ENCODE assay signal across 29 mouse cellular contexts in genomic region chr1:160986881-160987635, GRCm38 (mm10). TPM values are rescaled to one million over a fixed set of nuclear protein-coding genes. Genes with fewer than 3 reads are reported as not detected.
DNase-seq lines count a peak whose midpoint lies in the region; ATAC-seq and TF ChIP-seq lines count a peak whose summit lies in the region.
"Had no signal": no experiment of that assay in that cellular context is flagged by ENCODE, and none has a peak within 500 bp of the region (broad histone marks: within the 10 kb centered on the region; RNA-seq: fewer than 3 reads in every experiment).

No protein-coding gene starts in this region.

- no peaks in the 10 kb centered on the region for H3K36me3 ChIP-seq in kidney, adult 2 months (ENCODE audit: control insufficient read depth, insufficient read depth, low read length)
- no peaks in the 10 kb centered on the region for H3K36me3 ChIP-seq in kidney, embryonic 14.5 days (ENCODE audit: control insufficient read depth, insufficient read depth, low read length)
- no peaks in the 10 kb centered on the region for H3K36me3 ChIP-seq in ES-E14 (ENCODE audit: control insufficient read depth, insufficient read depth, low read length, poor library complexity, severe bottlenecking)
- no peaks in the 10 kb centered on the region for H3K36me3 ChIP-seq in liver, embryonic 15.5 days (replicated peaks)
- H3K36me3 ChIP-seq: embryonic facial prominence, embryonic 15.5 days; forebrain, embryonic 10.5 days; heart, embryonic 15.5 days; hindbrain, embryonic 15.5 days; intestine, embryonic 15.5 days; limb, embryonic 10.5 days; neural tube, embryonic 15.5 days had no signal

- TF ChIP-seq CTCF in kidney, adult 2 months (conservative IDR thresholded peaks at IDR 0.05; ENCODE audit: insufficient read depth, insufficient read length, low read depth, low read length) = no peak

- in situ Hi-C loops in ES-E14 (cut with MboI; ENCODE audit: low sequenced_read_pairs in 2 of 2, unreplicated experiment in 2 of 2) = no loop called here

- no peaks in the 10 kb centered on the region; the same call in 1 of the 2 replicates for H3K4me1 ChIP-seq in kidney, adult 2 months (ENCODE audit: control insufficient read depth, insufficient read depth, low read length)
- H3K4me1 ChIP-seq in kidney, embryonic 14.5 days (ENCODE audit: control insufficient read depth, insufficient read depth, low read length) = no peaks in the 10 kb centered on the region
- H3K4me1 ChIP-seq in ES-E14 (ENCODE audit: control insufficient read depth in 2 of 2, insufficient read depth in 2 of 2, low read length in 2 of 2, poor library complexity in 1 of 2) = no peaks in the 10 kb centered on the region
- H3K4me1 ChIP-seq in liver, embryonic 15.5 days (replicated peaks) = peaks cover 11% of the 10 kb centered on the region
- H3K4me1 ChIP-seq: embryonic facial prominence, embryonic 15.5 days; forebrain, embryonic 10.5 days; heart, embryonic 15.5 days; hindbrain, embryonic 15.5 days; intestine, embryonic 15.5 days; neural tube, embryonic 15.5 days had no signal

- no peak overlapping the region for H3K4me2 ChIP-seq in kidney, embryonic 14.5 days (replicated peaks; ENCODE audit: low read depth, low read length)
- H3K4me2 ChIP-seq in liver, embryonic 15.5 days = peak overlapping the region; percentile 44; the same call in 1 of the 2 replicates
- H3K4me2 ChIP-seq: embryonic facial prominence, embryonic 15.5 days; heart, embryonic 15.5 days; hindbrain, embryonic 15.5 days; intestine, embryonic 15.5 days; midbrain, embryonic 11.5 days; neural tube, embryonic 15.5 days had no signal

- ATAC-seq in kidney, embryonic 14.5 days (ENCODE audit: low FRiP score, low TSS enrichment) = no peak
- peak; percentile 84 for ATAC-seq in liver, embryonic 15.5 days (ENCODE audit: insufficient read depth)
- ATAC-seq: forebrain, embryonic 16.5 days; intestine, embryonic 15.5 days had no signal

- no peaks in the 10 kb centered on the region for H3K9me3 ChIP-seq in kidney, embryonic 14.5 days (ENCODE audit: control insufficient read depth, low read length)
- H3K9me3 ChIP-seq in ES-E14 (ENCODE audit: control insufficient read depth, insufficient read depth, low read depth, low read length) = no peaks in the 10 kb centered on the region
- no peaks in the 10 kb centered on the region for H3K9me3 ChIP-seq in liver, embryonic 15.5 days (replicated peaks)
- H3K9me3 ChIP-seq: embryonic facial prominence, embryonic 15.5 days; forebrain, embryonic 10.5 days; heart, embryonic 15.5 days; hindbrain, embryonic 15.5 days; intestine, embryonic 15.5 days; limb, embryonic 10.5 days; neural tube, embryonic 15.5 days had no signal

- no peaks in the 10 kb centered on the region for H3K27me3 ChIP-seq in kidney, adult 2 months (replicated peaks; ENCODE audit: control insufficient read depth, insufficient read depth, low read length)
- no peaks in the 10 kb centered on the region for H3K27me3 ChIP-seq in kidney, embryonic 14.5 days (ENCODE audit: control insufficient read depth, insufficient read depth, low read length)
- no peaks in the 10 kb centered on the region for H3K27me3 ChIP-seq in liver, embryonic 15.5 days
- H3K27me3 ChIP-seq: embryonic facial prominence, embryonic 15.5 days; heart, embryonic 15.5 days; hindbrain, embryonic 15.5 days; intestine, embryonic 15.5 days; neural tube, embryonic 15.5 days had no signal

- TF ChIP-seq POLR2A in kidney, adult 2 months (IDR thresholded peaks at IDR 0.05; ENCODE audit: low read depth, low read length) = no peak

- peak; percentile 43 for DNase-seq in kidney, adult 2 months
- DNase-seq in ES-E14 (ENCODE audit: low read depth, low spot score) = no peak
- DNase-seq in liver = peak; percentile 37
- DNase-seq in gastrocnemius, postnatal 10 days = no peak
- no peak for DNase-seq in left cerebral cortex, adult 8-10 months (ENCODE audit: low spot score in 2 of 2)
- DNase-seq: adrenal gland, postnatal 10 days; B cell, adult 2 months; cerebellum, adult 2 months; cerebellum, postnatal 25 days; embryo, embryonic 11 days; gastrocnemius, postnatal 25 days; heart, postnatal 4 days; lung, adult 18-20 months; lung, postnatal 10 days; right cerebral cortex, adult 18-20 months; right cerebral cortex, postnatal 4 days; thymus, adult 18-20 months; thymus, postnatal 36 days had no signal

- no peak overlapping the region for H3K4me3 ChIP-seq in kidney, adult 2 months (ENCODE audit: insufficient read depth, low read depth, low read length)
- H3K4me3 ChIP-seq in kidney, embryonic 14.5 days (ENCODE audit: low read length) = no peak overlapping the region
- H3K4me3 ChIP-seq in ES-E14 (ENCODE audit: insufficient read depth in 1 of 2, low read depth in 1 of 2, low read length in 2 of 2, poor library complexity in 1 of 2, severe bottlenecking in 1 of 2) = no peak overlapping the region
- peak overlapping the region; percentile 45 for H3K4me3 ChIP-seq in liver, embryonic 15.5 days (replicated peaks)
- H3K4me3 ChIP-seq: embryonic facial prominence, embryonic 15.5 days; forebrain, embryonic 10.5 days; heart, embryonic 15.5 days; hindbrain, embryonic 15.5 days; intestine, embryonic 15.5 days; limb, embryonic 10.5 days; neural tube, embryonic 15.5 days had no signal

- WGBS in kidney, adult 2 months = 72% methylated on average over 17 of the region's 17 CpGs
- 75% methylated on average over 17 of the region's 17 CpGs for WGBS in kidney, embryonic 14.5 days
- 74% methylated on average over 17 of the region's 17 CpGs for WGBS in liver, embryonic 15.5 days (ENCODE audit: insufficient replicate concordance)

- no peak overlapping the region for H3K27ac ChIP-seq in kidney, adult 2 months (ENCODE audit: insufficient read depth, low read depth, low read length)
- no peak overlapping the region for H3K27ac ChIP-seq in kidney, embryonic 14.5 days (ENCODE audit: low read depth, low read length)
- H3K27ac ChIP-seq in ES-E14 (ENCODE audit: insufficient read depth, low read depth, low read length, poor library complexity, severe bottlenecking) = 0 out of 2 replicates have a peak overlapping the region, but pooled peaks have one; percentile 5
- peak overlapping the region; percentile 70 for H3K27ac ChIP-seq in liver, embryonic 15.5 days (replicated peaks)
- H3K27ac ChIP-seq: embryonic facial prominence, embryonic 15.5 days; forebrain, embryonic 10.5 days; heart, embryonic 15.5 days; hindbrain, embryonic 15.5 days; intestine, embryonic 15.5 days; limb, embryonic 10.5 days; neural tube, embryonic 15.5 days had no signal

- no peak overlapping the region for H3K9ac ChIP-seq in kidney, embryonic 14.5 days (ENCODE audit: low read depth, low read length)
- no peak overlapping the region for H3K9ac ChIP-seq in ES-E14 (ENCODE audit: insufficient read depth, low read depth, low read length, poor library complexity, severe bottlenecking)
- peak overlapping the region; percentile 21; the same call in 1 of the 2 replicates for H3K9ac ChIP-seq in liver, embryonic 15.5 days
- H3K9ac ChIP-seq: embryonic facial prominence, embryonic 15.5 days; heart, embryonic 15.5 days; hindbrain, embryonic 15.5 days; intestine, embryonic 15.5 days; neural tube, embryonic 15.5 days had no signal

TF ChIP-seq in ES-E14, 5 proteins besides CTCF, POLR2A, EP300 and RAD21:
- TF ChIP-seq ZNF384 (IDR thresholded peaks at IDR 0.05; ENCODE audit: low read depth, low read length) (no peak), MAFK (IDR thresholded peaks at IDR 0.05; ENCODE audit: insufficient read depth, low read depth, low read length) (no peak), HCFC1 (IDR thresholded peaks at IDR 0.05; ENCODE audit: borderline replicate concordance, insufficient read depth, low read length) (no peak), CHD2 (IDR thresholded peaks at IDR 0.05; ENCODE audit: low read depth, low read length) (no peak), ZC3H11A (IDR thresholded peaks at IDR 0.05; ENCODE audit: borderline replicate concordance, low read depth, low read length) (no peak)

RNA-seq across cellular contexts. Expression of gene Serpinc1, which starts 8.7 kb away (rescaled TPM):
- 2.3 and 3.3 TPM in 2 replicates for polyA plus RNA-seq in kidney, adult 2 months (2012; rRNA removed)
- 1.9 and 2.2 TPM in 2 replicates for polyA plus RNA-seq in kidney, embryonic 14.5 days (2014; fragmentation: Nextera tagmentation; extraction: Ambion mirVana)
- 0.89 and 1.4 TPM in 2 replicates for total RNA-seq in ES-E14 (2012; rRNA removed)
- polyA plus RNA-seq in liver, embryonic 15.5 days (2015; fragmentation: Nextera tagmentation; extraction: Ambion mirVana) = 916 and 1,075 TPM in 2 replicates
- total RNA-seq in gastrocnemius, postnatal 10 days (2021) = 1 to 10 TPM in 1 of 2 experiments, under 1 TPM in 1; 0.56 to 1.8 TPM
- under 1 TPM in 2 of 4 experiments, not detected in 2; 0.14 to 0.39 TPM for total RNA-seq in left cerebral cortex, adult 8-10 months (2022)

RNA-seq across cellular contexts. Expression of gene Zbtb37, which starts 47.6 kb away (rescaled TPM):
- 1.7 and 1.8 TPM in 2 replicates for polyA plus RNA-seq in kidney, adult 2 months (2012; rRNA removed)
- 11.0 and 13.3 TPM in 2 replicates for polyA plus RNA-seq in kidney, embryonic 14.5 days (2014; fragmentation: Nextera tagmentation; extraction: Ambion mirVana)
- total RNA-seq in ES-E14 (2012; rRNA removed) = 10.7 and 13.0 TPM in 2 replicates
- polyA plus RNA-seq in liver, embryonic 15.5 days (2015; fragmentation: Nextera tagmentation; extraction: Ambion mirVana) = 1.3 and 2.0 TPM in 2 replicates
- 10 to 100 TPM in 1 of 2 experiments, 1 to 10 TPM in 1; 7.0 to 12.0 TPM for total RNA-seq in gastrocnemius, postnatal 10 days (2021)
- 10 to 100 TPM; 20.1 to 25.1 (median 21.3) TPM for total RNA-seq in left cerebral cortex, adult 8-10 months (2022)

Comparison
In these comparisons a context has a peak if more than half of its experiments do, and no peak if none do; other contexts are left out.
1. DNase-seq: peak in kidney, adult 2 months (single experiment) and liver (single experiment); none in ES-E14 (single experiment), gastrocnemius, postnatal 10 days (single experiment) and left cerebral cortex, adult 8-10 months (0 of 2).
2. H3K27ac ChIP-seq: peak in ES-E14 (single experiment) and liver, embryonic 15.5 days (single experiment); none in kidney, adult 2 months (single experiment) and kidney, embryonic 14.5 days (single experiment).